Mouse (Mus musculus) hindbrain, embryonic 11.5 days (tissue): ENCODE data around the gene Rad9a. TPM values are rescaled to one million over a fixed set of nuclear protein-coding genes. Genes with fewer than 3 reads are reported as not detected.

ENCODE experiments used
- ATAC-seq: fragments of 200-750 bp; cut with Nextera tagmentation; 2 replicates; pipeline ENCODE4 v1.8.0; 2017; ENCODE audit warnings: mild to moderate bottlenecking, moderate TSS enrichment, moderate library complexity; ENCODE audit not compliant: low FRiP score
- DNase-seq: peaks from one replicate; pipeline ENCODE4 v3.0.0-alpha.2; 2015; ENCODE audit warnings: low spot score
- H3K27ac ChIP-seq: fragments of 300-500 bp; sonication (generic); 2 replicates; pipeline ENCODE4 v1.5.1; 2014; ENCODE audit warnings: mild to moderate bottlenecking, low read depth, low read length
- H3K27me3 ChIP-seq: fragments of 300-500 bp; sonication (generic); 2 replicates; pipeline ENCODE4 v1.6.1; 2014; ENCODE audit warnings: mild to moderate bottlenecking, low read length, moderate library complexity, mixed read lengths; ENCODE audit not compliant: control insufficient read depth, insufficient read depth
- H3K36me3 ChIP-seq: fragments of 300-500 bp; sonication (generic); 2 replicates; pipeline ENCODE4 v1.6.1; 2014; ENCODE audit warnings: mild to moderate bottlenecking, low read length, moderate library complexity, mixed read lengths; ENCODE audit not compliant: control insufficient read depth, insufficient read depth
- H3K4me1 ChIP-seq: fragments of 300-500 bp; sonication (generic); replicated peaks from 2 replicates; pipeline ENCODE4 v1.6.1; 2014; ENCODE audit warnings: low read length, mixed read lengths; ENCODE audit not compliant: control insufficient read depth, insufficient read depth
- H3K4me2 ChIP-seq: fragments of 300-500 bp; sonication (generic); replicated peaks from 2 replicates; pipeline ENCODE4 v1.6.1; 2014; ENCODE audit warnings: mild to moderate bottlenecking, low read depth, low read length
- H3K4me3 ChIP-seq: fragments of 300-500 bp; sonication (generic); 2 replicates; pipeline ENCODE4 v1.5.1; 2014; ENCODE audit warnings: low read depth, low read length
- H3K9ac ChIP-seq: fragments of 300-500 bp; sonication (generic); 2 replicates; pipeline ENCODE4 v1.6.1; 2014; ENCODE audit warnings: low read depth, low read length
- H3K9me3 ChIP-seq: fragments of 300-500 bp; sonication (generic); 2 replicates; pipeline ENCODE4 v1.6.1; 2016; ENCODE audit warnings: low read length; ENCODE audit not compliant: control insufficient read depth
- WGBS: fragments of 180-500 bp; shearing (Covaris S2); extraction: QIAGEN DNeasy Blood & Tissue Kit; methylation state at CpG from one replicate; pipeline ENCODE4 v1.1.7; 2014; 5-methylcytosine and 5-hydroxymethylcytosine counted together
- polyA plus RNA-seq: library from polyadenylated mRNA; unstranded; fragments of >200 nt; fragmentation: Nextera tagmentation; extraction: Ambion mirVana; gene quantifications from 2 replicates; pipeline ENCODE4 v1.2.1, GENCODE M21; 2014

The Rad9a gene
- polyA plus RNA-seq, 1 experiment from 2014 or later: 42.1 TPM

DNA sequence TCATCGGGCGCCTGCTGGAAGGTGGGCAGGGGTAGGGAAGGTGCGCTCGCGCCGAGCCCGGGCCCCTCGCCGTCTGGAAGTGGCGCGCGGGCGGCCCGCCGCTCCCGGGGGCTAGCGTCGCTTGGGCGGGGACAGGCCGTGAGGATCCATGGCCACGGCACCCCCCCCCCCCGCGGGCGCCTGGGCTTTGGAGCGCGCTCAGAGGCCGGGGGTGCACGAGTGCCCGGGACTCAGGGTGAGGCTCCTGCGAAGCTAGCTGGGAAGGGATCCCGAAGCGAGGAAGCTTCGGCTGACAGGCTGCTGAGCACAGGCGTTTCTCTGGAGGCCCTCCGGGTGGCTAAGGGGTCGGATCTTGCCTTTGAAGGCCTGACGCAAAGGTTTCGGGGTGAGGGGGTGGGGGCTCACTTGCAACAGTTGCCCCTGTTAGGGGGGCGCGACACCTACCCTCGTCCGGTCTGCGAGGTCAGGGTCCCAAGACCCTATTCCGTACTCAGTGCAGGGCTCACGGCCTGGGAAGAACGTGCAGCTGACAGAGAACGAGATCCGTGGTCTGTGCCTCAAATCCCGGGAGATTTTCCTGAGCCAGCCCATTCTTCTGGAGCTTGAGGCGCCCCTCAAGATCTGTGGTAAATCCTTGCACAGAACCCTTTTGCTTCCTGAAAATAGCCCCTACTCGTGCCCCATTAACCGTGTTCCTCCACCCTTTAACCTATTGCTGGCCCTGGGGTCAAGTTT lies 9.0 kb downstream of the Rad9a start:
- Histone ChIP-seq H3K9me3 (no peaks in the 10 kb centered on the region), H3K4me1 (peaks cover 5% of the 10 kb centered on the region; the same call in 1 of the 2 replicates), H3K36me3 (peaks cover 11% of the 10 kb centered on the region), H3K4me3 (peak overlapping the region; percentile 96), H3K9ac (peak overlapping the region; percentile 98), H3K27me3 (no peaks in the 10 kb centered on the region), H3K4me2 (peak overlapping the region; percentile 92), H3K27ac (peak overlapping the region; percentile 84)
- DNase-seq: peak; percentile 55
- no peak; the same call in none of the 2 replicates for ATAC-seq
- under 1% methylated on average over 31 of the region's 52 CpGs for WGBS

DNA sequence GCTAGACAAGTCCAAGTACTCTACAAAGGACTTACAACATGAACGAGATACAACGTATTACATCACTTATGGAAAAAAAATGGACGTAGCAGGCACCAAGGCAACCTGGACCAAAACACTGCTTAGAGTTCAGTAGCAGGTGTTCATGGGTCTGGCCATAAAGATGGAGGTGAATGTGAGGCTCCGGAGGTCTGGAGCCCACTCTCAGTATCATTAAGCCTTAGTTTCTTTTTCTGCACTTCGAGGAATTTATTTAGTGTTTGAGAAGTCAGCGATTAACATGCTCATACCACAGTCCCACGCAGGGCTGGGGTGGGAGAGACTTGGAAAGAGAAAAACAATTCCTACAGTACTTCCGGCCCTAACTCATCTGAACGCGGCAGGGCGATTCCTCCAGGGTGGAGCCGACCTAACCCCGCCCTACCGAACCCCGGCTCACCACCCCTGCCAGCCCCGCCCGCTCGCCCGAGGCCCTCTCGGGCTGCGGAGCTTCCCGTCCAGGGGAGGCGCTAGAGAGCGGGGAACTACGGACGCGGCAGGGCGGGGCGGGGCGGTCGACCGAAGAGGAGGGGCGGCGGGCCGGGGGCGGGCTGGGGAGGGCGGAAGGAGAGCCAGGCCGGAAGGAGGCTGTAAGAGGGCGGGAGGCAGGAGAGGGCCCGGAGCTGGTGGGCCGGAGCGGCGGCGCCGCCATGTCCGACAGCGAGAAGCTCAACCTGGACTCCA lies 9.8 kb downstream of the Rad9a start, which contains the start of gene Ppp1ca:
Ppp1ca (plus strand) TSS at position 538 of the 723 bp plus-strand sequence.
- Histone ChIP-seq H3K9me3 (no peaks in the 10 kb centered on the region), H3K27ac (peak within 1 kb of the TSS; percentile 84), H3K36me3 (peaks cover 11% of the 10 kb centered on the region), H3K4me2 (peak within 1 kb of the TSS; percentile 92), H3K27me3 (no peaks in the 10 kb centered on the region), H3K4me3 (peak within 1 kb of the TSS; percentile 96), H3K4me1 (peaks cover 5% of the 10 kb centered on the region; the same call in 1 of the 2 replicates), H3K9ac (peak within 1 kb of the TSS; percentile 98)
- WGBS: 8% methylated on average over 37 of the region's 47 CpGs
- DNase-seq (peak; percentile 98), ATAC-seq (peak; percentile 93)

DNA sequence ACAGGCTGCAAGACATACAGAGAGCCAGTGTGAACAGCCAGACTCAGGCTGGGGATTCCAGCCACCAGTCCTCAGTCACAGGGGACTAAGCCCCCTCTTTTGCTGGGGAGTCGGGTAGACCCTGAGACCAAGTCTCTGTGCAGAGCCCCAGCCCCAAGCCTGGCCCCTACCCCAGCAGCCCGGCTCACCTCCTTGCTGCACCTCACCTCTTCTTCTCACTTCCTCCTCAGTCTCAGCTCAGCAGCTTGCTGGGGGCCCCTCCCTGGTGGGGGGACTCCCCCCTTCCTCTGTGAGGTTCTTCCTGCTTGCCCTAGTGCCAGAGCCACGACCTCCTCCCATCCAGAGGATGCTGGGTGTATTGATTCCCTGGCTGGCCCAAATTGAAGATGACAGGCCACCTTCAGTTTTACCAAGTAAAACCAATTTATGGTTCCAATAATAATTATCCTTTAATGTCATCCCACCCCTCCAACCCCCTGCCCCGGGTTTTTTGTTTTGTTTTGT lies 10.6 kb downstream of the Rad9a start, which contains the start of gene Tbc1d10c:
Tbc1d10c (minus strand) TSS at position 454 of the 504 bp plus-strand sequence.
- peaks cover 11% of the 10 kb centered on the region for H3K36me3 ChIP-seq
- WGBS: 74% methylated on average over 4 of the region's 4 CpGs

DNA sequence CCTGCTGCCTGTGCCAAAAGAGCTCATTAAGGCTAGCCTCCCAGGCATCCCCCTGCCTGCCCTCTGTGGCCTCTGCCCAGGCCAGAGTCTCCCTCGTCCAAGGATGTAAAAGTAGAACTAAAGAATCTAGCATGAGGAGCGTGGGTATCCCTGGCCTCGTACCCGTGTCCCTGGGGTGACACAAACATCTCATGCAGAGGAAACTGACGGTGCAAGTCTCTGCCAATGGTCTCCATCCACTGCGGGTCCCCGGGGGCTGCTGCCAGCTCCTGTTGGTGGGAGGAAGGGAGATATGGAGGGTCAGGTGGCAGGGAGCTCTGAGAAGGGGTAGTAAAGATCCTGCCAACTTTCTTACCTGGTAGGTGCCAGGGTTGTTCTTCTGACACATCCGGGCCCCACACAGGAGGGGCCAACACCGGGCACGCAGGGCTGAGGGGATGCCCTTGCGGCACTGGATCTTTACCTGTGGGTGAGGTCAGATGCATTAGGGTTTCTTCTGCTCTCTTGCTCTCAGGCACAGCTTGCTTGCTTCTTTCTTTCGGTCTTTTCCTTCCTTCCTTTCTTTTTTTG lies 12.3 kb downstream of the Rad9a start:
- ATAC-seq (no peak), DNase-seq (no peak)
- Histone ChIP-seq H3K4me3 (no peak overlapping the region), H3K4me1 (peaks cover 5% of the 10 kb centered on the region; the same call in 1 of the 2 replicates), H3K36me3 (peaks cover 2% of the 10 kb centered on the region; the same call in 1 of the 2 replicates), H3K9ac (no peak overlapping the region), H3K4me2 (no peak overlapping the region), H3K27ac (no peak overlapping the region), H3K9me3 (no peaks in the 10 kb centered on the region), H3K27me3 (no peaks in the 10 kb centered on the region)
- 86% methylated on average over 12 of the region's 12 CpGs for WGBS

More for the DNA sequence above, 10.6 kb downstream of the Rad9a start, which contains the start of gene Tbc1d10c:
- H3K4me3 ChIP-seq: peak within 1 kb of the TSS; percentile 96
- no peak for DNase-seq
- no peak for ATAC-seq
- H3K4me1 ChIP-seq: peaks cover 5% of the 10 kb centered on the region; the same call in 1 of the 2 replicates
- peak within 1 kb of the TSS; percentile 84 for H3K27ac ChIP-seq
- no peaks in the 10 kb centered on the region for H3K27me3 ChIP-seq
- peak within 1 kb of the TSS; percentile 92 for H3K4me2 ChIP-seq
- H3K9me3 ChIP-seq: no peaks in the 10 kb centered on the region
- peak within 1 kb of the TSS; percentile 98 for H3K9ac ChIP-seq

DNA sequence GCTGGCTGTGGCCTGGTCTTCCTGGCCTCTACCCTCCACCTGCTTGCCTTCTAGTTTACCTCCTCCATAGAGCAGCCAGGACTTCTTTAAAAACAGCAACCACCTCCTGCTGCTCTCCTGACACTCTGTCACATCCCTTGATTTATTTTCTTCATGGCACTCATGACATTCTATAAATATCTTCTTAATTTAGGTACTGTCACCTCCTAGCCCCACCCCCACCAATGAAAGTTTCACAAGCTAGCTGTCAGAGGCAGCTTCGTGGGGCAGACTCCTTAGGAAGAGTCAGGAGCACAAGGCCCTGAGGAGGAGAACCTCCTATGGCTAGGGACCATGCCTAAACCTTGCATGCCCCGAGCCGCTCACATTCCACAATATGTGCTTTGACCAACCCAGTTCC lies 14.2 kb downstream of the Rad9a start:
- Histone ChIP-seq H3K4me2 (no peak overlapping the region), H3K9me3 (no peaks in the 10 kb centered on the region), H3K27me3 (no peaks in the 10 kb centered on the region), H3K4me1 (no peaks in the 10 kb centered on the region), H3K9ac (no peak overlapping the region), H3K27ac (no peak overlapping the region), H3K4me3 (no peak overlapping the region), H3K36me3 (no peaks in the 10 kb centered on the region)
- 80% methylated on average over 3 of the region's 3 CpGs for WGBS
- ATAC-seq: no peak
- no peak for DNase-seq

DNA sequence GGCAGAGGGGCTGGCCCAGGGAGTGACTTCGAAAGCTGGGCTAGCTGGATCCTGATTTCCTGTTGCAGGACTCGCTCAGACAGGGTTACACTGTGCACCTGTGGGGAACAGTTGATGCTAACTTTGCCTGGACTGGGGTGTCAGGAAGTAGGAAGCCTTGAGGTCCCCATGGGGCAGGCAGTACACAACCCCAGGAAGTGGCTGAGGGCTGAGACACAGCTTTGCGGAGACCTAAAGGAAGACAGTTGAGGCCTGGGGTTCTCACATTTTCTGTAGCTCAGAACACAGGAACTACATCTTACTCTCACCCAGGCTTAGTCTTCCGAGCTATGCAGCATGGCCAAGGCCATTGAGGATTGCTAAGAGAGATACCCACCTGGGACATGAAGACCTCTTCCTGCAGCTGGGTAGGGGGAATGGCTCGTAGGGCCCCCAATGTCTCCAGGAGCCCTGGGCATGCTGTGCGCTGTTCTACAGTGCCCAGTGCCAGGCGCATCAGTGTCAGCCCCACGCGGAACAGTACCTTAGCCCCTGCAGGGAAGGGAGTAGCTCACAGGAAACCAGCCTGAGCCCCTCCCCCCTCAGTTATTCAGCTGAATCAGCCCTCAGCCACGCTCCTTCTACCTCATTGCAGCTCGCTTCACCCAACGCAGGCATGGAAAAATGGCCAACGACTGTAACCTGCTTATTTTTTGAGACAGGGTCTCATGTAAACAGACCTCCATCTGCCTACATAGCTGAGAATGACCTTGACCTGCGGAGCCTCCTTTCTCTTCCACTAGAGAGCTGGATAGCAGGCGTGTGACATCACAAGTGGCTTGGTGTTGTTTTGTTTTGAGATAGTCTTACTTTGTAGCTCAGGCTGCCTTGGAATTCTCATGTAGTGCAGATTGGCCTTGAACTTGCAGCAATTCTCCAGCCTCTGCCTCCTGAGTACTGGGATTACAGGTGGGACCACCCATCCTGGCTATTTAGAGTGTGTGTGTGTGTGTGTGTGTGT lies 16.2 kb downstream of the Rad9a start:
- no peaks in the 10 kb centered on the region for H3K4me1 ChIP-seq
- no peaks in the 10 kb centered on the region for H3K9me3 ChIP-seq
- no peak for DNase-seq
- H3K9ac ChIP-seq: no peak overlapping the region
- WGBS: 59% methylated on average over 15 of the region's 15 CpGs
- no peak overlapping the region for H3K4me3 ChIP-seq
- H3K27ac ChIP-seq: no peak overlapping the region
- no peak overlapping the region for H3K4me2 ChIP-seq
- no peaks in the 10 kb centered on the region for H3K36me3 ChIP-seq
- ATAC-seq: no peak
- H3K27me3 ChIP-seq: no peaks in the 10 kb centered on the region

DNA sequence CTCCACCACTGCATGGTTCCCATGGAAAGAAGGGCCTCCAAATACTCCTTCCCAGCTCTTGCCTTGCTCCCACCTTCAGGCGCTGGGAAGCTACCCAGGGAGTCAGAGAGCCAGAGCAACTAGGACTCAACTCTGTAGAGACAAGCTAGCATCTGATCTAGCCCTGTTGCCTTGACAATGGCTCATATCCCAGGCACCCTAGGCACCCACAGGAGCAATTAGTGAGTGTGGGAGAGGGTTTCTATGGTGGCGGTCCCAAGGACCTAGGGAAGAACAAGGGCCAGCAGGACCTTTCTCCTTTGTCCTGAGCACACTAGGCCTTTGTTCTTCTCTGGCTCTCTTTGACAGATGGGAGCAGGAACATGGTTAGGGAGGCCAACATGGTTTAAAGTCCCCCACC lies 17.8 kb downstream of the Rad9a start:
- no peaks in the 10 kb centered on the region for H3K4me1 ChIP-seq
- H3K27ac ChIP-seq: no peak overlapping the region
- no peak overlapping the region for H3K9ac ChIP-seq
- no peak overlapping the region for H3K4me2 ChIP-seq
- H3K36me3 ChIP-seq: no peaks in the 10 kb centered on the region
- H3K9me3 ChIP-seq: no peaks in the 10 kb centered on the region
- ATAC-seq: no peak
- WGBS: 67% methylated on average over 2 of the region's 2 CpGs
- DNase-seq: no peak
- no peak overlapping the region for H3K4me3 ChIP-seq
- no peaks in the 10 kb centered on the region for H3K27me3 ChIP-seq

DNA sequence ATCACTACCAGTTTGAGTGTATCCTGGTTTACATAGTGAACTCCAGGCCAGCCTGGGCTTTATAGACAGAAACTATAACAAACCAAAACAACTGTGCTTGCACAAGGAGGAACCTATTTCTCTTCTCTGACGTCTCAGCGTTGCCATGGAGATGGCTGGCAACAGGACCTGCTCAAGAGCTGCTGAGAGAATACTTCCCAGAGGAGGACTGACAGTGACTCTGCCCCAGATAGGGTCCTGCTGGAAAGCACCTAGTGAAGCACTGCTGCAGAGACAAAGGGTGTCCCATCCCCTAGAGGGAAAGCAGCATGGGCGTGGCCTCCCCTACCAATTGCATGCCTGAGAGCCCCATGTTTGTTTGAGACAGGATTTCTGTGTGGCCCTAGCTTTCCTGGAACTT lies 19.6 kb downstream of the Rad9a start:
- DNase-seq (peak; percentile 43), ATAC-seq (no peak)
- Histone ChIP-seq H3K4me3 (no peak overlapping the region), H3K36me3 (no peaks in the 10 kb centered on the region), H3K9me3 (no peaks in the 10 kb centered on the region), H3K4me2 (no peak overlapping the region), H3K27me3 (no peaks in the 10 kb centered on the region), H3K9ac (no peak overlapping the region), H3K27ac (no peak overlapping the region), H3K4me1 (no peaks in the 10 kb centered on the region)
- WGBS: 46% methylated on average over 3 of the region's 3 CpGs
